Mouse (Mus musculus): ENCODE measurements around the gene Inafm1. TPM values are rescaled to one million over a fixed set of nuclear protein-coding genes. Genes with fewer than 3 reads are reported as not detected.

The Inafm1 gene
- polyA plus RNA-seq, 1 experiment, result 54.0 TPM

DNA sequence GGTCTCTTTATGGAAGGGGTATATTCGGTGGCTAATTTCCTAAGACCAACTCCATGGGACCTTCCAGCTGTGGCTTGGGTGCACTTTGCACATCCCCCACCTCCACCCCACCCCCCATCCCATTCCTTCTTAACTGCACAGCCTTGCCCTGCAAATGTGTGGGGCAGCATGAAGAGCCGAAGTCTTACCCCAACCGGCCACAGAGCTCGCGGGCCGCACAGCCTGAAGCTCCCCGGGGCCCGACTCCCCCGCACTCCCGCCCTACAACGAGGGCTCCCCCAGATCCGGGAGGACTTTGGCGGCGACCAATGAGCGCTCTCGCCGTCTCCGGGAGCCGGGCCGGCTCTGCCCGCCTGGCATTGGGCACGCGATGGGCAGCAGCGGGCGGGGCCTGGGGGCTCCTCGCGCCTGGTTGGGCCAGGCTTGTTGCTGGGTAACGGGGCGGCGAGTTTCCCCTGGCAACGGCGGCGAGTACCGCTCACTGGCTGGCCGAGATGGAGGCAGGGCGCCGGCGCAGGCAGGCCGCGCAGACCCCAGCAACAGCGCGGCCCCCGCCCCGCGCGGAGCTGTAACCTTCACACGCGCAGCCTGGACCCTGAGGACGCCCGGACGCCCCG is 26.1 kb upstream of the Inafm1 start:
- peaks cover 6% of the 10 kb centered on the region; the same call in 1 of the 2 replicates for H3K4me1 ChIP-seq (ENCODE audit: control insufficient read depth, insufficient read depth, low read length)
- TF ChIP-seq CTCF (IDR thresholded peaks at IDR 0.05; ENCODE audit: insufficient read depth, low read length), result no peak
- no peak for TF ChIP-seq POLR2A (IDR thresholded peaks at IDR 0.05; ENCODE audit: borderline replicate concordance, extremely low read depth, low read depth, low read length)
- DNase-seq, result peak; percentile 86
- WGBS, result 1% methylated on average over 52 of the region's 52 CpGs
- H3K4me3 ChIP-seq (replicated peaks; ENCODE audit: extremely low read depth, low read depth, low read length), result no peak overlapping the region

DNA sequence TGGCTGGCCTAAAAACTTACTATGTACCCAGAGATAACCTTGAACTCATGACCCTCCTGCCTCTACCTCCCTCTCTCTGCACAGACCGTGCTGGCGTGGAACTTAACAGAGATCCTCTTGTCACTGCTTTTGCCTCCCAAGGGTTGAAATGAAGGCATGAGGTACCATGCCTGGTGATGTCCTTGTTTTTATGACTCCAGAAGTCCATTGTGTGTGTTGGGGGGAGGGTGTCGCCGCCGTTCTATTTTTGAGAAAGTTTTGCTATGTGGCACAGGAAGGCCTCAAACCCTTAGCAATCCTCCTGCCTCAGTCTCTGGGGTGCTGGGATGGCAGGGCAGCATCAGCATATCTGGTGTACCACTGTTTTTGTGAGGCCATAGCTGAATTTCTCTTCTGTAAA is 25.5 kb upstream of the Inafm1 start:
- Histone ChIP-seq H3K4me3 (replicated peaks; ENCODE audit: extremely low read depth, low read depth, low read length) (no peak overlapping the region), H3K4me1 (ENCODE audit: control insufficient read depth, insufficient read depth, low read length) (peaks cover 6% of the 10 kb centered on the region; the same call in 1 of the 2 replicates)
- no peak for DNase-seq
- WGBS, result 76% methylated on average over 5 of the region's 5 CpGs
- no peak for TF ChIP-seq CTCF (IDR thresholded peaks at IDR 0.05; ENCODE audit: insufficient read depth, low read length)
- no peak for TF ChIP-seq POLR2A (IDR thresholded peaks at IDR 0.05; ENCODE audit: borderline replicate concordance, extremely low read depth, low read depth, low read length)

DNA sequence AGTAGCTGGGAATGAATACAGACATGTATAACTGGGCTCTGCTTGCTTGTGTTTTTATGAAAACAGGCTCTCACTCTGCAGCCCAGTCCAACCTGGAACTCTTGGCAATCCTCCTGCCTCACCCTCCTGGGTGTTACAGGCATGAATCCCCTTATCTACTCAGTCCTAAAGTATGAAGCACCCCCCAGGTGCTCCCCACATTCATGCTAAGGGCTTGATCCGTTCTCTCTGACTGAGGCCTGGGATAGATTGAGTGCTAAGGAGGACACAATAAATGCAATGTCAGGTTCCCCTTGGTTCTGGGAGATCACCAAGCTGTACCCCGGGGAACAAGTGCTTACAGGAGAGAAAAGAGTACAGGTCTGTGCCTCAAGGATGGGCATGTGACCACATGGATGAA is 24.2 kb upstream of the Inafm1 start:
- 69% methylated on average over 2 of the region's 2 CpGs for WGBS
- TF ChIP-seq CTCF (IDR thresholded peaks at IDR 0.05; ENCODE audit: insufficient read depth, low read length) (no peak), POLR2A (IDR thresholded peaks at IDR 0.05; ENCODE audit: borderline replicate concordance, extremely low read depth, low read depth, low read length) (no peak)
- no peak for DNase-seq
- H3K4me3 ChIP-seq (replicated peaks; ENCODE audit: extremely low read depth, low read depth, low read length), result no peak overlapping the region
- H3K4me1 ChIP-seq (ENCODE audit: control insufficient read depth, insufficient read depth, low read length), result peaks cover 6% of the 10 kb centered on the region; the same call in 1 of the 2 replicates

DNA sequence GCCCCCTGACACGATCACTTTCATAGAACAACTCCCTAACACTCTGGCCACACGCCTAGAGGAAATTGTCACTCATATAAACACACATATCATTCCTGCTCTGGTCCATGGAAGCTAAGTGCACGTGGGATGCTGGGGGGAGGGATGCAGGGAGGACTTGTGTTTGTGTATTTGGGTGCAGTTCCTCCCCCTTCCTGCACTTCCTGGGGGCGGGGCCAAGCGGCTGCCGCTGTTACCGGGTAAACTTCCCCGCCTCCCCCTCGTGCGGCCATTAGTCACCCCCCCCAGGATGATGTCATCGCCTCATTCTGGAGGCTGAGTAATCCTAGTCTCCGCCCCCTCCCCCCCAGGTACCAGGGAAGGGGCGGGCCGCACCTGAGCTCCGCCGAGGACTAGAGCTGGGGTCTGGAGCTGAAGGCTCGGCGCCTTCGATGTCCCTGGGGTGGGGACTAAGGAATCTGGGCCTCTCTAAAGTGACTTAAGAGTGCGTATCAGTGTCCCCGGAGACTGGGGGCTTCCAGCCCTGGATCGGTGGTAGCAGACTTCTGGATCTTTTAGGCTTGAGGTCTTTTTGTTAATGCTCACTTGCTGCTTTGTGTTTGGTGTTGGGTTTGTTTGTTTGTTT is 23.5 kb upstream of the Inafm1 start:
- DNase-seq, result peak; percentile 90
- peaks cover 6% of the 10 kb centered on the region; the same call in 1 of the 2 replicates for H3K4me1 ChIP-seq (ENCODE audit: control insufficient read depth, insufficient read depth, low read length)
- TF ChIP-seq POLR2A (IDR thresholded peaks at IDR 0.05; ENCODE audit: borderline replicate concordance, extremely low read depth, low read depth, low read length) (peak; percentile 18; the same call in 1 of the 2 replicates), CTCF (IDR thresholded peaks at IDR 0.05; ENCODE audit: insufficient read depth, low read length) (no peak)
- WGBS, result 1% methylated on average over 21 of the region's 22 CpGs
- peak overlapping the region; percentile 47 for H3K4me3 ChIP-seq (replicated peaks; ENCODE audit: extremely low read depth, low read depth, low read length)

DNA sequence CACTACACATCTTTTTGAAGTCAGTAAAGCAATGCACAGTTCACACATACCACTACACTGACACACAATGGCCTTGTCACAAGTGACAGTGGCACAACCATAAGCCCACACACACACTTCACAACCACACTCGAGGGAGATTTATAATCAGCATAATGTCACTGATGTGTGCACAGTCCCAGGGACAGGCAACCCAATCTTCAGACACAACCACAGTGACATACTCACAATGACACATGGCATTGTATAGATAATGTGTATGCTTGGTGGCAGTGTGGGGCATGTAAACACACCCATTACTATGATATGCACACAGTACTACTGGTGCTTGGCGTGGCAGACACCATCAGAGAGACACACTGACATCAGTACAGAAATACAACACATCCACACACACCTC is 22.7 kb upstream of the Inafm1 start:
- WGBS, result 30% methylated on average over 2 of the region's 2 CpGs
- no peak for DNase-seq
- no peak for TF ChIP-seq CTCF (IDR thresholded peaks at IDR 0.05; ENCODE audit: insufficient read depth, low read length)
- no peak for TF ChIP-seq POLR2A (IDR thresholded peaks at IDR 0.05; ENCODE audit: borderline replicate concordance, extremely low read depth, low read depth, low read length)
- Histone ChIP-seq H3K4me1 (ENCODE audit: control insufficient read depth, insufficient read depth, low read length) (peaks cover 6% of the 10 kb centered on the region; the same call in 1 of the 2 replicates), H3K4me3 (replicated peaks; ENCODE audit: extremely low read depth, low read depth, low read length) (no peak overlapping the region)

DNA sequence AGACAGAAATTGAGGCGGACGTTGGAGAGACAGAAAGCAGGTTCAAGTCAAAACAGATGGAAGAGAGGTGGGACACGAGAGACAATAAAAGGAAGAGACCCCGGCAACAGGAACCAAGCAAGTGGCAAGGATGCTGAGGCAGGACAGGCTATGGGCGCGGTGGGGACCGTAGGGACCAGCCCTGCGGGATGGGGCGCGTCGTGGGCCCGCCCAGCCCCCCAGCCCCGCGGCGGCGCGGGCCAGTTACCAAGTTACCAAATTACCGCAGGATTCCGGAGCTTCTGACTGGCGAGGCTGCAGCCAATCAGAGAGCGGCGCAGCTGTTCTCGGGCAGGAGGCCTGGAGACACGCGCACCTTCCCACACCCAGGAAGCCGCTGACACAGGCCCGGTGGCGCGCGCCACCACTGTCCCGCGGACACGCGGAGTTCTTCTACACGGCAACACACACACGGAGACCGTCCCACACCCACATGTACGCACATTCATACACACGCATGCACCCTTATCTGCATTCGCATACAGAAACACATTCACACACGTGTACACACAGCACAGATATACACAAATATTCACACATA is 22.0 kb upstream of the Inafm1 start:
- peak; percentile 82 for DNase-seq
- TF ChIP-seq CTCF (IDR thresholded peaks at IDR 0.05; ENCODE audit: insufficient read depth, low read length) (no peak), POLR2A (IDR thresholded peaks at IDR 0.05; ENCODE audit: borderline replicate concordance, extremely low read depth, low read depth, low read length) (peak; percentile 55; the same call in 1 of the 2 replicates)
- Histone ChIP-seq H3K4me1 (ENCODE audit: control insufficient read depth, insufficient read depth, low read length) (peaks cover 6% of the 10 kb centered on the region; the same call in 1 of the 2 replicates), H3K4me3 (replicated peaks; ENCODE audit: extremely low read depth, low read depth, low read length) (peak overlapping the region; percentile 74)
- WGBS, result under 1% methylated on average over 41 of the region's 41 CpGs

DNA sequence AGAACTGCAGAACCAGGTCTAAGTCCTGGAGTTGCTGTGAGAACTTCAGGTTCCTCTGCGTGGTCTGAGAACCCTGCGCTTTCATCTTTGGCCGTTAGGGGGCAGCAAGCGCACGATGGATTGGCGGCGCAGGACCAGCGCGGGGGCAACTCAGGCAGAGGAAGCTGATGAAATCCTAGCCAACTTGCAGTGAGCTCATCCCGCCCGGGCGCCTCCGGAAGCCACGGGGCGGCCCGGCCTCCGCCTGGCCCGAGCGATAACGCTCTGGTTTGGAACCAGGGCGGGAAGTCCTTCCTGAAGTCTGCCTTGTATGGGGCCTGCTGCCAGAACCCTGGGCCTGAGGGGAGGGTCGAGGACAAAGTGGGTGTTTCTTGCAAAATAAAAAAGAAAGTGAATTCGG is 21.4 kb upstream of the Inafm1 start:
- peaks cover 6% of the 10 kb centered on the region; the same call in 1 of the 2 replicates for H3K4me1 ChIP-seq (ENCODE audit: control insufficient read depth, insufficient read depth, low read length)
- no peak for TF ChIP-seq POLR2A (IDR thresholded peaks at IDR 0.05; ENCODE audit: borderline replicate concordance, extremely low read depth, low read depth, low read length)
- TF ChIP-seq CTCF (IDR thresholded peaks at IDR 0.05; ENCODE audit: insufficient read depth, low read length), result peak; percentile 88
- H3K4me3 ChIP-seq (replicated peaks; ENCODE audit: extremely low read depth, low read depth, low read length), result peak overlapping the region; percentile 74
- under 1% methylated on average over 23 of the region's 23 CpGs for WGBS
- DNase-seq, result peak; percentile 94

DNA sequence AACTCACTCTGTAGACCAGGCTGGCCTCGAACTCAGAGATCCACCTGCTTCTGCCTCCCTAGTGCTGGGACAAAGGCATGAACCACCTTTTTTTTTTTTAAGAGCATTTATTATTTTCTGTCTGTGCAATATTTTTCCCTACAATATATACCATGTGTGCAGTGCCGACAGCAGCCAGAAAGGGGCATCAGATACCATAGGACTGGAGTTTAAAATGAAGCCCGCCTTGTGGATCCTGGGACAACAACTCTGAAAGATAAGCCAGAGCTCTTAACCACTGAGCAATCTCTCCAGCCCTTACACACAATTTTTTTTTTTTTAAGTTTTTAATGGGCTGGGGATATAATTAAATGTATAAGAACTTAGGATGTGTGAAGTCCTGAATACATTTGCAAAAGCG is 20.9 kb upstream of the Inafm1 start:
- peaks cover 6% of the 10 kb centered on the region; the same call in 1 of the 2 replicates for H3K4me1 ChIP-seq (ENCODE audit: control insufficient read depth, insufficient read depth, low read length)
- no peak overlapping the region for H3K4me3 ChIP-seq (replicated peaks; ENCODE audit: extremely low read depth, low read depth, low read length)
- WGBS, result 21% methylated on average over 4 of the region's 4 CpGs
- TF ChIP-seq POLR2A (IDR thresholded peaks at IDR 0.05; ENCODE audit: borderline replicate concordance, extremely low read depth, low read depth, low read length) (no peak), CTCF (IDR thresholded peaks at IDR 0.05; ENCODE audit: insufficient read depth, low read length) (peak; percentile 40)
- DNase-seq, result no peak

DNA sequence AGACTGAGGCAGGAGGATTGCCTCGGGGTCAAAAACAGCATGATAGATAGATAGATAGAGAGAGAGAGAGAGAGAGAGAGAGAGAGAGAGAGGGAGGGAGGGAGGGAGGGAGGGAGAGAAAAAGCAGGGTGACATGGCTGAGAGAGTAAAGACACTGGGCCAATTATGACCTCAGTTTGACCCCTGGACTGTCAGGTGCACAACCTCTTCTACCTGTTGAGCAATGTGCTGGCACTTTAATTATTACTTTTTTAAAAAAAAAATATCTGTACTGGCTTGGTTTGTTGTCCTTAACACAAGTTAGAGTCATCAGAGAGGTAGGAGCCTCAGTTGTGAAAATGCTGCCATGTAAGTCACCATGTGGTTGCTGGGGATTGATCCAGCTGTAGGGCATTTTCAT is 14.4 kb upstream of the Inafm1 start:
- no peak for DNase-seq
- no peak overlapping the region for H3K4me3 ChIP-seq (replicated peaks; ENCODE audit: extremely low read depth, low read depth, low read length)
- 71% methylated on average over 1 of the region's 1 CpGs for WGBS
- TF ChIP-seq CTCF (IDR thresholded peaks at IDR 0.05; ENCODE audit: insufficient read depth, low read length) (no peak), POLR2A (IDR thresholded peaks at IDR 0.05; ENCODE audit: borderline replicate concordance, extremely low read depth, low read depth, low read length) (no peak)
- no peaks in the 10 kb centered on the region for H3K4me1 ChIP-seq (ENCODE audit: control insufficient read depth, insufficient read depth, low read length)

Data from lung, adult 2 months (tissue).